Mouse (Mus musculus): ENCODE measurements around the gene Alkbh6.

Alkbh6 gene

DNA sequence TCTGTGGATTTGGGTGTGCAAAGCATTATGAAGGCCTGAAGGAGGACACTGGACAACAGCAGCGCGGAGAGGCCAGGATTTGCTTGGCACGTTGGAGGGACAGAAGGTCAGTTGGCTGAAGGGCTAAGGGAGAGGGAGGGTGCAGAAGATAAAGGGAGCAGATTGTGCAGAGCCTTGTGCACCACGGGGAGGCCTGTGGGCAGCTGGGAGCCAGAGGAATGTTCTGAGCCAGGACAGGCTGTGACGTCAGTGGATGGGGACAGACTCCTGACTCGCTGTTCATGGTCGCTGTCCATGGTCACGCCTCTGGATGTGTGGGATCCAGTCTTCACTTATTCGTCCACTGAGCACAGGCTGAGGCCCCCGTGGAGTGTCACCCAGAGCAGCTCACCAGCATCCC lies 13.4 kb upstream of the Alkbh6 start:
- DNase-seq (ENCODE audit: low spot score) = no peak

DNA sequence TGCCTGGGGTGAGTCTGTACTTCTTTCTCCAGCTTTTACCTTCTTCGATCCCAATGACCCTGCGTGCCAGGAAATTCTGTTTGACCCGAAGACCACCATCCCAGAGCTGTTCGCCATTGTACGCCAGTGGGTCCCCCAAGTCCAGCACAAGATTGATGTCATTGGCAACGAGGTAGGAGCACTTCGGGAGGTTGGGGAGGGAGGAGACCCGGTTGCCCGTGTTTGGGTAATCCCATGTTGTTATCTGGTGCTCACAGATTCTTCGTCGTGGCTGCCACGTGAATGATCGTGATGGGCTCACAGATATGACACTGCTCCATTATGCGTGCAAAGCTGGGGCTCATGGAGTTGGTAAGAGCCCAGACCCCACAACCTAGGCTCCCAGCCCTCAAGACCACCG lies 11.7 kb upstream of the Alkbh6 start:
- no peak for DNase-seq (ENCODE audit: low spot score)

DNA sequence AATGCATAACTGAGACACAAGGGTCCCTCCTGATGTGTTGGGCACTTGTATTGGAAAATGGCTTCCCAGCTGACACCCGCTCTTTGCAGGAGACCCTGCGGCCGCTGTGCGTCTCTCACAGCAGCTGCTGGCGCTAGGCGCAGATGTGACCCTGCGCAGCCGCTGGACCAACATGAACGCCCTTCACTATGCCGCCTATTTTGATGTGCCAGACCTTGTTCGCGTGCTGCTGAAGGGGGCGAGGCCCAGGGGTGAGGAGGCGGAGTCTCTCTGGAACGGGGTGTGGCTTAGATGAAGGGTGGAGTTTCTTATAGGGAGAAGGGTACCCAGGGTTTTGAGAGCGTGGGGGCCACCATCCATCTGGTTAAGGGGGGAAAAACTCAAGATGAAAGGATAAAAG lies 11.3 kb upstream of the Alkbh6 start:
- no peak for DNase-seq (ENCODE audit: low spot score)

DNA sequence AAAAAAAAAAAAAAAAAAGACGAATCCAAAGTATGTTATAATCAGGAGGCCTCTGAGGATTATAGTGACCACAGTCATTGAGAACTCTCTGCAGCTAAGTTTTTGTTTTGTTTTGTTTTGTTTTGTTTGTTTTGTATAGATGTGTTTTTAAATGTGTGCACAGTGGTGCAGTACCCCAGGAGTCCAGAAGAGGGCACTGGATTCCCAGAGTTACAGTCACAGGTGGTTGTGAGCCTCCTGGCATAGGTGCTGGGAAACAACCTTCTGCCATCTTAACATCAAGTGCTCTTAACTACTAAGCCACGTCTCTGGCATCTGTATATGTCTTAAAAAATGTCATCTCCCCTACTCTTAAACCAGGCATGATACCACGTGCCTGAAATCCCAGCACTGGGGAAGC lies 7.6 kb upstream of the Alkbh6 start:
- DNase-seq (ENCODE audit: low spot score) = no peak

DNA sequence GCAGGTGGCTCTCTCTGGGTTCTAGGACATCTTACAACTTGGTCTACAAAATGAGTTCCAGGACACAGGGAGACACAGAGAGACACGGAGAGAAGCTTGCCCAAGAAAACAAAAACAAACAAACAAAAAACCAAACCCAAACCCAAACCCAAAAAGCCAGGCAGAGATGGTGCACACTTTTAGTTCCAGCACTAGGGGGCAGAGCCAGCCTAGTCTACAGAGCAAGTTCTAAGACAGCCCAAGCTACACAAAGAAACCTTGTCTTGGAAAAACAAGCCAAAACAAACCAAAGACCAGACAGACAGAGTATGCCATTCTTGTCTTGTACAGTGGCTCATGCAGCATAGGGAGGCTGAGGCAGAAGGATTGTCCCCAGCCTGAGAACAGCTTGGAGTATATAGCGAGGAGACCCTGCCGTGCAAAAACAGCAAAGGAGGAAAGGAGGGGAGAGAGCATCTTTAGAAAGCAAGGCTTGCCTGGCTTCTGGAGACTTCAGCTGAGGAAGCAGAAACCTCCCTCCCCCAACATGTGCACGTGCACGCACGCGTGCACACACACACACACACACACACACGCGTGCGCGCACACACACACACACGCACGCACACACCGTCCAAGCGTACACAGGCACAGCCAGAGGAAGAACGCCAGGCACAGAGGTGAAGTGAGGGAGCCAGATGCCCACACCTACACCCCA lies 2.3 kb upstream of the Alkbh6 start:
- no peak for DNase-seq (ENCODE audit: low spot score)

DNA sequence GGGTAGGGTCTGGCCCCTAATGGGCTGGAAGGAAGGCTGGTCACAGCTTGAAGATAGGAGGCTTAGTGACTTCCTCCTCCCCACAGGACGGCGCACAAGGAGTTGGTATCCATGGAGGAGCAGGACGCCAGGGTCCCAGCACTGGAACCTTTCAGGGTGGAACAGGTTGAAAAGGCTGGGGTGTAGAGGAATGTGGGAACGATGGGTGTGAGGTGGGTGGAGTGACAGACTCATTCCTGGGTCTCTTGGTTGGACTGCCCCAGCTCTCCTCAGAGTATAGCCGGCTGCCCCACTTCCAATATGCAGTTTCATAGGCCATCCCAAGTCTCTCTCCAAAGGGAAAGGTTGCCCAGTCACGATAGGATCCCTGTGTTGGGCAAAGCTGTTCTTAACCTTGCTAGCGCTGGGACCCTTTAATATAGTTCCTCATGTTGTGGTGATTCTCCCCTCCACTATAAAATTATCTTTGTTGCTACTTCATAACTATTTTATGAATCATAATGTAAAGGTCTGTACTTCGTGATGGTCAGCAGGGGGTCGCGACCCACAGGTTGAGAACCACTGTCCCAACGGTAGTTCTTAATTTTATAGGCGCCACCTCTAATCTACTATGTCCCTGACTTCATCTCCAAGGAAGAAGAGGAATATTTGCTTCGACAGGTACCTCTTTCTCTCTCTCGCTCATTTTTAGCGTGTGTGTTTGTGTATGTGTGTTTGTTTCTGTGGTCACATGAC lies 1.0 kb downstream of the Alkbh6 start:
- DNase-seq (ENCODE audit: low spot score) = no peak

DNA sequence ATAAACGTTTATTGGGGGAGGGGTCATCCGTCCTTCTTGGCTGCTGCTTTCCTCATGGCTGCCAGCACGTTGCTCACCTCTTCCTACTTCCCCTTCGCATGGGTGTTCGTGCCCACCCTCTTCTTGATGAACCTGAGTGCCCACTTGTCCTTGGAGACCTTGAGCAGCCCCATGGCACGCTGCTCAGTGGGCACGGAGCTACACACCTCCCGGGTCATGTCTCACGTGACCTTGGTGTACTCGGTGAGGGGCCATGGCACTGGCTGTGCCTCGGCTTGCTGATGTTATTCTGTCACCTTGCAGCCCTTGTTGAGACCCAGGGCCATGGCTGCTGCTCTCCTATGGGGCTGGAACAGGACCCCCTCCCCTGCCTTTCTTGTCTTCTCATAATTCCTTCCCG lies 1.6 kb downstream of the Alkbh6 start:
- no peak for DNase-seq (ENCODE audit: low spot score)

DNA sequence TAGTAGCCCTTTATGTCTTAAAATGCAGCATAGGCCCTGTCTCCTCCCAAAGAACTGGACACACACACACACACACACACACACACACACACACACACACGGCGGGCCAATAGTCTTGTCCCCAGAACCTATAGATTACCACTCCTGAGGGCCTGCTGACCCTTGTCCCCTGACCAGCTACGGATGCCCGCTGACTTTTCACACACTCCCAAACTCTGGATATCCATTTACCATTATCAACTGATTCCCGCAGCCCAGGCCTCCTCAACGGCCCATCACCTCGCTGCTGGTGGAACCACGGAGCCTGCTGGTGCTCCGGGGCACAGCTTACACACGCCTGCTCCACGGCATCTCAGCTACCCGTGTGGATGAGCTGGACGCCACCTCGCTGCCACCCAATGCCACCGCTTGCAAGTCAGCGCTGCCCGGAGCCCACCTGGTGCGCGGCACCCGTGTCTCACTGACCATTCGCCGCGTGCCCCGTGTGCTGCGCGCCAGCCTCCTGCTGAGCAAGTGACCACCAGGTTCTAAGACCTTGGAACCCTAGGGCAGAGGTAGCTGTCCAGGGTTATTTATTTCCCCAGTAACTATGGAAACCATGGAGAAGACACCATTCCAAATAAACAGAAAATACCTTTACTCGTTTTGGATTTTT lies 5.3 kb downstream of the Alkbh6 start:
- DNase-seq (ENCODE audit: low spot score) = no peak

DNA sequence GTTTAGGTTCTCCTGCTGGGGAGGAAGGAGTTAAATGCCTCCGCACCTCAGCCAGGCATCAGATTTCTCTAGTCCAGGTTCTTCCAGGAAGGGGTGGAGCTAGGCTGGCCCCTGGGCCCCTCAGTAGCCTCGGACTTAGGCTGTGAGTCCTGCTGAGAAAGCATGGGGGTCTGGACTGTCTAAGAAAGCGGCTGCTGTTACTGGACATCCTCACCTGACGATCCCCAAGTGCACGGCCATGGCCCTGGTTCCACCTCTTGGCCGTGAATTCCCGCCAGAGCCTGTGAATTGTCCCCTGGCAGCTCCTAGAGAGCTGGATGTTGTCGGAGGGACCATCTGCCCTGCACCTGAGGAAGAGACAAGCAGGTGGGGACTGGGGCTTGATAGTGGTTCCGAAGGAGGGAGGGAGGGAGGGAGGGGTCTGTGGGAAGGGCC lies 6.2 kb downstream of the Alkbh6 start, which contains the start of gene Syne4:
Gene Syne4, plus strand, starts transcription at position 87 of the 435 bp plus-strand sequence.
- DNase-seq (ENCODE audit: low spot score) = no peak

DNA sequence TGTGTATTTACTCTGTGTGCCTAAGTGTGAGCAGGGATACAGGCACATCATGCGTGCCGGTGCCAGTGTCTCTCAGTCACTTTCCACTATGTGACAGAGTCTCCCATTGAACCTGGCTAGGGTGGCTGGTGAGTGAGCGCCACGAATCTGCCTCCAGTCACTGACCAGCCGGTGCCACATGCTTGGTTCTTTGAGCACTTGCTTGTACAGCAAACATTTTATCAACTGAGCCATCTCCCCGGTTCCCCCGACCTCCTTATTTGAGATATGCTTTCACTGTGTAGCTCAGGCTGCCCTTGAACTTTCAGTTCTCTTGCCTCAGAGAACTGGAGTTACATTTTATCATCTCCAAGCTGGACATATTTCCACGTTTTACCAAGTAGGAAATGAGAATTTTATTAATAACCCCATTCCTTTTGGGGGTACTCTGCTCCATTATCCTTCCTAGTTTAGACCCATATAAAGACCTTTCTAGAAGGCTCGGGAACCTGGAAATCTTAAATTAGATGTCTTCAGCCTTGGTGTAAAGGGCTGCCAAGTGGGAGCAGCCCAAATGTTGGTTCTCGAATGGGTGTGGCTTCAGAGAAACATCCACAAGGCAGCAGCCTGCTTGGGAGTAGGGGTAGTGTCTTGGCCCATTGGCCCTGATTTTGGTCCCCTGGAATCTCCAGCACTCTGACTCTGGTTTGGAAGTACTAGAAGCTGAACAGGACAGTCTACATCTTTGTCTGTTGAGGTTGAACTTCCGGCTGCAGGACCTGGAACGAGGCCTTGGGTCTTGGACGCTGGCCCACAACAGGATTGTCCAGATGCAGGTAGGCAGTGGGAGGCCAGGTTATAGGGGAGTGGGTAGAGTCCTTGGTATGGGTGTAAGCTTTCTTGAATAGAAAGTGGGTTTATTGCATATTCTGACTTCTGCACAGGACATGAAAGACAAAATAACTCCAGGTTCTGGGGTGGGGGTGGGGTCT lies 7.3 kb downstream of the Alkbh6 start:
- no peak for DNase-seq (ENCODE audit: low spot score)

DNA sequence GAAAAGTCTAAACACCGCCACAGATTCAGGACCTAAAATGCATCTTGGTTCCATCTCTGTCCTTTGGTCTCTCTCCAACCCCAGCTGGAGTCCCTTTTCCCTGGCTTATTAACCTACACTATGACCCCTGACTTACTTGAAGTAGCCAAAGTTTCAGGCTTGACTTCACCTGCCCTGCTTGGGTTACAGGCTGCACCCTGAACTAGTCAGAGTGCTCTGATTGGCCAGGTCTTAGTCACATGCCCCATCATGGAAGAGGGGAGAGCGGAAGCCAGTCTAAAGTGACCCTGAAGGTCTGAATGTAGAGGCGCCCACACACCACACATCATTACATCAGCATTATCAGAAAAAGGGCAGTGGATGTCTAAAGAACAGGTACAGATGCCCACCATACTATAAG lies 9.6 kb downstream of the Alkbh6 start:
- DNase-seq (ENCODE audit: low spot score) = no peak

DNA sequence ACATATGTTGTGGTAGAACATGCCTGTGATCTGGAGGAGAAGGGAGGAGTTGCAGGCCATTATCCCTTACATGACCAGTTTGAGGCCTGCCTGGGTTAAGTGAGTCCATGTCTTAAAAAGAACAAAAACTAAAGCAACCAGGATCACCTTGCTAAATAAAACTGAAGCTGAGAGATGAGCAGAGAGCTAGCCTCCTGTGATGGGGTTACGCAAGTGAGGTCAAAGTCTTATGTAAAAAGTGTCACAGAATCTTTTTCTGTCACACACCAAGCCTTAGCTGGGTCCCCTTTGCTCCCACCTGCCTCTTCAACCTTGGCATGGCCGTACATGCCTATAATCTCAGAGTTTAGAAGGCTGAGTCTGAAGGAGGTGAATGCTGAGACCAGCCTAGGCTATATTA lies 12.4 kb downstream of the Alkbh6 start:
- no peak for DNase-seq (ENCODE audit: low spot score)

DNA sequence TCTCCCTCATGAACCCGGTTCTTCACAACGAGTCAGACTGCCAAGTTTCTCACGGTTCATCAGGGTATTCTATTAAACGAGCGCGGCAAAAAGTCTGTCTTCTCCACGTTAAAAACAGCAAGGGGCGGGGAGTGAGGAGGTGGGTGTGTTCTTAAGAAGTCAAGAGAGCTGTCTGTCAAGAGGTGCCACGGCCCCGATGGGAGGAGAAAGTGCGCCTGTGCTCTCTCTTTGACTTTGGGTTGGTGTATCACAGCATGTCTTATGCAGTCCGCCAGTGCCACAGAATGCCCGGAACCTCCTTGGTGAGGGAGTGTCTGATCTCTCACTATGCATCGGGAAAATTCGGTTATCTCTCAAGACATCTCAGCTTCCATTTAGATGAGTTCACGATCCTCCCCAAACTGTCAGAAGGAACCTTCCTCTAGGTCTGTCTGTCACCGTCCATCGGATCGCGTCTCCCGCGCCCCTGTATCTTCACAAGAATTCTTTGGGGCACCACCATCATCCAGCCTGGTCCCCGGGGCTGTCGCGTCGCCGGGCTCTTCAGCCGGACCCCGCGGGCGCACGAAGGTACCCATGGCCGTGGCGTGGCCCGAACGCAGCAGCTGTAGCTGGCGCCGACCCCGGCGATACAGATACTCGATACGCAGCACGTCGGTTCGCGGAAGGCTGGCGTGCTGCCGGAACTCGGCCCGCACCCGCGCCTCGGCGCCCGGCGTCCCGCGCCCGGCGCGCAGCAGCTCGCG lies 13.2 kb downstream of the Alkbh6 start, which contains the start of gene E130208F15Rik:
Gene E130208F15Rik, plus strand, starts transcription at position 202 of the 746 bp plus-strand sequence.
- no peak for DNase-seq (ENCODE audit: low spot score)

DNA sequence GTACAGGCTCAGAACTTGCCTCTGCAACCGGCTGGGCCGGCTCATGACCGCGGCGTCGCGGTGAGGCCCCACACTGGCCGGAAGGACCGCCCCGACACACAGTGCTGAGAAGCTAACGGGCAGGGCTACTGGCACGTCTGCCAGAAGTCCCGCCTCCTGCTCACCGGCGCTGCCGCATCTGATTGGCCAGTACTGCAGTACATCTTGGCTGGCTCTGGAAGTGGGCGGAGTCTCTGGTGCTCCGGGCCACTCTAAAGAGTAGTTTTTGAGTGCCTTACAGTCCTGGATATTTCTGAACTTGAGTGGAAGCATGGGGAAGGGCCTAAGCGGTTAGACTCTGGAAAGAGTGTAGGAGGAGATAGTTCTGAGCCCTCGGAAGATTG lies 13.8 kb downstream of the Alkbh6 start:
- peak; percentile 88 for DNase-seq (ENCODE audit: low spot score)

DNA sequence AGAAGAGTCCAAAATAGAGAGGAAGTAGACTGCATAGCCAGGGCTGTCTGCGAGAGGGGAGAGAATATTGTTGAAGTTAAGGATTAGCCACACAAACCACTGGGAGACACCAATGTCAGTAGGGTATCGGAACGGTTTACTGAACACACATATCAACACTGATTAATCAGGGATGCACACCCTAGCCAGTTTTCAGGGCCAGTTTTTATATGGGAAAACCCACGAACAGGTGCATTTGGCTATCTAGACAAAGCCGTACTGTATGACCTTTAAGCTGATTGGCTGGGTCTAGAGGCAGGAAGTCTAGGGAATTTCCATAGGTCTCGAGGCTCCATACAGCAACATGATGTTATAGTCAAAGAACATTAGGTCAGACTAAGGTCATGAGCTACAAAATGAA lies 14.3 kb downstream of the Alkbh6 start:
- no peak for DNase-seq (ENCODE audit: low spot score)

DNA sequence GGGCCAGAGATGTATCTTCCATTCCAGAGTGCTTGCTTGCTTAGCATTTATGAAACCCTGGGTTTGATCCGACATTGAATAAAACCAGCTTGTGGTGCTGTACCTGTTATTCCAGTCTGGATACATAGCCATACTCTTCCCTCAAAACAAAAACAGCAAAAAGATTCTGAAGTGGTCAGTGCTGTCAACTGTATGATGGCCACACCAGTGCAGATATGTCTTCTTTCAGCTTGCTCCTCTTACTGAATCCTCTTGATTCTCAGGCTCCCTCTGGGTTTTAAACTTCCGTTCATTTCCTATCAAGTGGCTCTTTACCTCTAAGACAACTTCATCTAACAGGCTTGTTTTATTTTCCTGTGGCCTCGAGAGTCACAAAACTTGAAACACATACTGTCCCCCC lies 15.3 kb downstream of the Alkbh6 start, which contains the start of gene Sdhaf1:
Gene Sdhaf1, minus strand, starts transcription at position 101 of the 400 bp plus-strand sequence.
- DNase-seq (ENCODE audit: low spot score) = no peak

DNA sequence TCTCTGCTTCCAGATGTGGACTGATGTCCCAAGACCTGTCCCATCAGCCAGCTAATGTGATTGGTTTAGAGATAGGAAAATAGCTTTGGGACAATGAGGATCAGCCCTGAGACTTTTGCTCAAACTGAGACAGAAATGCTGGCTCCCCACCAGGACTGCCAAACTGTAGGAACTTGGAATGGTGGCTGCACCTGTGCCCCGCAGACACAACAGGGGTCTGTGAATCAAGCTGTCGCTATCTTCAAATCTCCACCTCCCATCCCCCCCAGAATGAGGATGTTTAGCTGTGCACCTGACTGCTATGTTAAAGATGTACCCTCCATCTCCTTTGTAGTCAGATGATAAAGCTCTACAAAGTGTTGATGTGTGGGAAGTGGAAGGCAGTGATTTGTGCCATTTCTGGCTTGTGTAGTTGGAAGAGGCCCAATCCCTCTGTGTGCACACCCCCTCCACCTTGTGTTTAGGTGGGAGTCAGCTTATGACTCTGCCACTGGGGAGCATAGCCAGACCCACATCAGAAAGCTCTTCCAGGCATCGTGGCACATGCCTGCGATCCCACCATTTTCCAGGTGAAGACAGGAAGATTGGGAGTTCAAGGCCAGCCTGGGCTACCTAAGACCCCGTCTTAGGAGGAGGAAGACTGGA lies 15.9 kb downstream of the Alkbh6 start:
- DNase-seq (ENCODE audit: low spot score) = no peak

DNA sequence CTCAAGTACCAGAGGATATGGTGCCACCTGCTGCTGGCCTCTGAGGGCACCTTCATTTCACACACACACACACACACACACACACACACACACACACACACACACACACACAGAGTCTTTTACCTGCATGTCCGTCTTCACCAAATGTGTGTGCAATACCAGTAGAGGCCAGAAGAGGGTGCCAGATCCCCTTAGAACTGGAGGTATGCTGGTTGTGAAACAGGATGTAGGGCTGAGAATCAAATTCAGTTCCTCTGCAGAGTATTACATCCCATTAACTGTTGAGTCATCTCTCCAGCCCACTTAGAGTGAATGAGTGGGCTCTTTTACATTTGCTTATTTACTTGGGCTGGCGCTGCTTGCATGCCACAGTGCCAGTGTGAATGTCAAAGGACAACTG lies 16.8 kb downstream of the Alkbh6 start:
- no peak for DNase-seq (ENCODE audit: low spot score)

DNA sequence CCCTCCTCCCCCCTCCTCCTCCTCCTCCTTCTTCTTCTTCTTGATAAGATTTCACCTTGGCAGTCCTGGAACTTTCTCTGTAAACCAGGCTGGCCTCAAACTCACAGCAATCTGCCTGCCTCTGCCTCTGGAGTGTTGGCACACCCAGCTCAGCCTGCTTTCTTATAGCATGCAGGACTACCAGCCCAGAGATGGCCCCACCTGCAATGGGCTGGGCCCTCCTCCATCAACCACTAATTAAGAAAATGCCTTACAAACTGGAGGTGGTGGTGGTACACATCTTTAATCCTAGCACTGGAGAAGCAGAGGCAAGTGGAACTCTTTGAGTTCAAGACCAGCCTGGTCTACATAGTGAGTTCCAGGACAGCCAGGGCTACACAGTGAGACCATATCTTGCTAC lies 17.9 kb downstream of the Alkbh6 start:
- no peak for DNase-seq (ENCODE audit: low spot score)

DNA sequence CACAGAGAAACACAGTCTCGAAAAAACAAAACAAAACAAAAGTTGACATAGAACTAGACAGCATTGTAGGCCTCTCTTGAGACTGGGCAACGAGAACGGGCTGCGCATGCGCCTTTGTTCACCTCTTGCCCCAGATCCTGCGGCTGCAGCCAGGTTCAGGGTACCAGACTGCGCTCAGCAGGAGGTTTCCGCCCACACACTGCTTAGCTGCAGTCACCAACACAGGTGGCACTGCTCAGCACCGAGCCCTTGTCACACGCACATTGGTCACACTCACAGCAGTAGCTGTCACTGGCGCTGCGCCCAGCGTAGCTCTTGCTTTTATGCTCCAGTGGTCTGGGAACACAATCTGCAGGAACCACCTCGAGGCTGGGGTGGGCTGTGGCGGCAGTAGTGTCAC lies 18.6 kb downstream of the Alkbh6 start:
- DNase-seq (ENCODE audit: low spot score) = no peak

DNA sequence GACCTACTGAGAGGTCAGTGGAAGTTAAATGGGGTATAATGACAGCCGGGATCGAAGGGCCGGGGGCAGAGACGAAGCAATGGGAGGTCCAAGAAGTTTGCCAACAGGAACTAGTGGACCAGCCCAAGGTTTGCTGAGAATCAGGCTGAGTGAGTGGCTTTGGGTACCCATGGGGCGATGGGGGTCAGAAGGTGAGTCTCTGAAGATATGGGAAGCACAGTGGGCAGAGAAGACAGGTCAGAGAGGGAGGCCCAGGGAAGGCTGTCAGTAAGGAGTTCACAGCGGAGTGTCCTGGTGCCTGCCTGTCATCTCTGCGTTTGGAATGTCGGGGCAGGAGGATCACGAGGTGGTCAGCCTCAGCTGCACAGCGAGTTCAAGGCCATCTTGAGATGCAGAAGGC lies 19.9 kb downstream of the Alkbh6 start:
- DNase-seq (ENCODE audit: low spot score) = no peak
